Mouse (Mus musculus) megakaryocyte, adult 5-6 weeks (primary cell): ENCODE measurements around the gene Pkd1l1. TPM values are rescaled to one million over a fixed set of nuclear protein-coding genes. Genes with fewer than 3 reads are reported as not detected.
A peak's percentile ranks its signal among the peaks of the same experiment; 100 is the strongest.

Source experiments
- ATAC-seq: 2 replicates; pipeline ENCODE4 v1.8.0; 2016; ENCODE audit warnings: mild to moderate bottlenecking, inconsistent platforms; ENCODE audit not compliant: poor library complexity, severe bottlenecking
- total RNA-seq, 2 experiments: library from RNA; stranded (forward) in 1 of 2; stranded (reverse) in 1 of 2; fragments of 153-499, 151-499 nt in 1 of 2; fragments of 221-1000, 200-1000 nt in 1 of 2; gene quantifications; 2 replicates each; pipeline versions ENCODE4 v1.2.3 to v1.2.4; 2015 to 2017

Gene Pkd1l1
- total RNA-seq, 2 experiments from 2014 or later, result not detected

GRCm38 (mm10) chr11:8826046-8826445, 147.0 kb downstream of the Pkd1l1 start:
- no peak for ATAC-seq

- no peak for ATAC-seq
These were observed 147.7 kb downstream of the Pkd1l1 start for GRCm38 (mm10) chr11:8825413-8825812.

GRCm38 (mm10) chr11:8821403-8821802, 151.7 kb downstream of the Pkd1l1 start:
- ATAC-seq, result no peak

GRCm38 (mm10) chr11:8817376-8817775, 155.7 kb downstream of the Pkd1l1 start:
- no peak for ATAC-seq

GRCm38 (mm10) chr11:8814097-8814790, 158.8 kb downstream of the Pkd1l1 start:
- ATAC-seq, result no peak

GRCm38 (mm10) chr11:8811506-8812100, 161.5 kb downstream of the Pkd1l1 start:
- no peak for ATAC-seq

GRCm38 (mm10) chr11:8809644-8810043, 163.4 kb downstream of the Pkd1l1 start:
- no peak for ATAC-seq

GRCm38 (mm10) chr11:8807009-8807408, 166.1 kb downstream of the Pkd1l1 start:
- no peak for ATAC-seq

- ATAC-seq, result no peak
These were observed 168.9 kb downstream of the Pkd1l1 start for GRCm38 (mm10) chr11:8804178-8804577.

GRCm38 (mm10) chr11:8797486-8797885, 175.6 kb downstream of the Pkd1l1 start:
- no peak for ATAC-seq

- no peak for ATAC-seq
These were observed 178.0 kb downstream of the Pkd1l1 start for GRCm38 (mm10) chr11:8795031-8795430.

- 0 out of 2 replicates have a peak, but pooled peaks have one; percentile 27 for ATAC-seq
These were observed 180.9 kb downstream of the Pkd1l1 start for GRCm38 (mm10) chr11:8792146-8792545.

GRCm38 (mm10) chr11:8789186-8789585, 183.9 kb downstream of the Pkd1l1 start:
- ATAC-seq, result no peak

GRCm38 (mm10) chr11:8787604-8788003, 185.5 kb downstream of the Pkd1l1 start:
- peak; percentile 79 for ATAC-seq

GRCm38 (mm10) chr11:8784413-8784812, 188.7 kb downstream of the Pkd1l1 start:
- ATAC-seq, result no peak

GRCm38 (mm10) chr11:8782141-8782465, 191.0 kb downstream of the Pkd1l1 start:
- ATAC-seq, result no peak

GRCm38 (mm10) chr11:8781308-8782140, 191.5 kb downstream of the Pkd1l1 start:
- no peak for ATAC-seq

- no peak for ATAC-seq
These were observed 193.6 kb downstream of the Pkd1l1 start for GRCm38 (mm10) chr11:8779427-8779826.
